Mouse (Mus musculus): ENCODE data around the gene Arap1. TPM values are rescaled to one million over a fixed set of nuclear protein-coding genes. Genes with fewer than 3 reads are reported as not detected.

Arap1 gene
- polyA plus RNA-seq, 1 experiment from 2014 or later, result 31.2 TPM

DNA sequence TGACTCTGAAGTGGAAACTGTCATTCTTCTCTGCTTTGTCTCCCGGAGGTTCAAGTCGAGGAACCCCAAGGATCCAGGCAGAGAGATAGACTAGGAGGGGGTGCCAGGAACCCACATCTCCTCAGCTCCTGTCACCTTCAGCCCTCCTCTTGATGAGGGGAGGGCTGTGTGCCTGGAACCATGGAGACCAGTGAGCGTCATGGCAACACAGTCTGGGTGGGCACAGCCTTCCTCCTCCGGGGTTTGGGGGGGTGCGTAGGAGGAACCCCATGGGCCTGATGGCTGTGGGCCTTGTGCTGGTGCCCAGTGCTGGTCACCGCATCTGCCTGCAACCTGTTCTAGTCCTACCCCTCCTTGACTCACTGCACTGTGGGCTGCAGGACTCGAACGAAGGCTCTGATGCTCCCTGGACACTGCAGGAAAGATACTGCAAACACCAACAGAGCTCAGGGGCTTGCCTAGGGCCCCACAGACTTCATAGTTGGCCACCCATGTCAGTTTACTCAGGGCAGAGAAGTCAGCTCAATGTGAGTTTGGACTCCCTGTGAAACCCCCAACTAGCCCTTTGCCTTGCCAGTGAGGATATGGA is 67.7 kb downstream of the Arap1 start:
- no peaks in the 10 kb centered on the region for H3K9me3 ChIP-seq (ENCODE audit: control insufficient read depth)
- no peaks in the 10 kb centered on the region; the same call in 1 of the 2 replicates for H3K4me1 ChIP-seq (replicated peaks; ENCODE audit: control insufficient read depth, insufficient read depth, low read length)
- H3K27ac ChIP-seq (ENCODE audit: low read depth, low read length), result no peak overlapping the region
- WGBS, result 39% methylated on average over 8 of the region's 8 CpGs
- no peak for TF ChIP-seq CTCF (IDR thresholded peaks at IDR 0.05; ENCODE audit: low read depth)
- no peak for ATAC-seq
- H3K27me3 ChIP-seq (replicated peaks; ENCODE audit: control insufficient read depth, insufficient read depth, low read length), result peaks cover 2% of the 10 kb centered on the region; the same call in 1 of the 2 replicates
- H3K4me3 ChIP-seq (ENCODE audit: low read depth, low read length), result no peak overlapping the region
- H3K9ac ChIP-seq (ENCODE audit: low read depth, low read length), result no peak overlapping the region
- H3K4me2 ChIP-seq (replicated peaks; ENCODE audit: low read depth), result no peak overlapping the region
- peaks cover 26% of the 10 kb centered on the region; the same call in 1 of the 2 replicates for H3K36me3 ChIP-seq (ENCODE audit: control insufficient read depth, insufficient read depth)

GRCm38 (mm10) chr7:101416391-101416790 is 68.5 kb downstream of the Arap1 start:
- ATAC-seq, result no peak
- H3K27ac ChIP-seq (ENCODE audit: low read depth, low read length), result no peak overlapping the region
- 33% methylated on average over 5 of the region's 5 CpGs for WGBS

DNA sequence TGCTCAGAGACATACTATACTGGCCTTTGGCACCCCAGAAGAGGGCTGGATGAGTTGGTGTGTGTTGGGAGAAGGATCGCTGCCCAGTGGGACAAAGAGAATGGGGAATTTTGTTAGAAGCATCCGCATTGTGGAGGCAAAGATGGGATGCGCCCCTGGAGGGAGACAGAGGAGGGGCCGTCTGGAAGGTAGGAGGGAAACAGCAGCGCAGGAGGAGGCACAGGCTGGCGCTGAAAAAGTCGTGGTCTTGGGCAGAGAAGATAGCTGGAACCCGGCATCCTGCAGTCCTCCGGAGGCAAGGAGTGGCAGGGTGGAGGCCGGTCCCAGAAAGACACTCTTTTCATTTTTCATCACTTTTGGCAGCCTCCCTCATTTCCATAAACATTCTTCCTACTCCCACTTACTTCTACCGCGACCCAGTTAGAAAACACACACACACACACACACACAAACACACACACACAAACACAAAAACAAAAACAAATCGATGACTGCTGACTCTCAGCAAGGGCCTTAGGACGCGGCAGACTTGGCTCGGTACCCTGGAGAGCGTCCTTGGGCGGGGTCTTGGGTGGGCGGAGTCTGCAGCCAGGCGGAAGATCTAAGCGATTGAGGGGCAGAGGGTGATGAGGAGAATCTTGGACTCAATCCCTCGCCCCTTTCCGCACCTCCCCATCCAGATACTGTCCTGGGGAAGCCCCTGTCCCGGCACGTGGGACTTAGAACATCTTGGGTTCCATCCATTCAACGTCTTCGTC is 71.3 kb downstream of the Arap1 start:
- H3K27me3 ChIP-seq (replicated peaks; ENCODE audit: control insufficient read depth, insufficient read depth, low read length), result peaks cover 2% of the 10 kb centered on the region; the same call in 1 of the 2 replicates
- H3K4me2 ChIP-seq (replicated peaks; ENCODE audit: low read depth), result no peak overlapping the region
- H3K4me1 ChIP-seq (replicated peaks; ENCODE audit: control insufficient read depth, insufficient read depth, low read length), result no peaks in the 10 kb centered on the region; the same call in 1 of the 2 replicates
- peaks cover 6% of the 10 kb centered on the region; the same call in 1 of the 2 replicates for H3K36me3 ChIP-seq (ENCODE audit: control insufficient read depth, insufficient read depth)
- TF ChIP-seq CTCF (IDR thresholded peaks at IDR 0.05; ENCODE audit: low read depth), result no peak
- ATAC-seq, result no peak
- no peak overlapping the region for H3K27ac ChIP-seq (ENCODE audit: low read depth, low read length)
- WGBS, result 5% methylated on average over 27 of the region's 27 CpGs
- H3K9ac ChIP-seq (ENCODE audit: low read depth, low read length), result no peak overlapping the region
- no peaks in the 10 kb centered on the region for H3K9me3 ChIP-seq (ENCODE audit: control insufficient read depth)
- no peak overlapping the region for H3K4me3 ChIP-seq (ENCODE audit: low read depth, low read length)

More at GRCm38 (mm10) chr7:101416391-101416790, 68.5 kb downstream of the Arap1 start:
- H3K9ac ChIP-seq (ENCODE audit: low read depth, low read length), result no peak overlapping the region
- H3K4me3 ChIP-seq (ENCODE audit: low read depth, low read length), result no peak overlapping the region
- H3K4me2 ChIP-seq (replicated peaks; ENCODE audit: low read depth), result no peak overlapping the region
- H3K27me3 ChIP-seq (replicated peaks; ENCODE audit: control insufficient read depth, insufficient read depth, low read length), result peaks cover 2% of the 10 kb centered on the region; the same call in 1 of the 2 replicates
- H3K9me3 ChIP-seq (ENCODE audit: control insufficient read depth), result no peaks in the 10 kb centered on the region
- no peaks in the 10 kb centered on the region; the same call in 1 of the 2 replicates for H3K4me1 ChIP-seq (replicated peaks; ENCODE audit: control insufficient read depth, insufficient read depth, low read length)
- peaks cover 20% of the 10 kb centered on the region; the same call in 1 of the 2 replicates for H3K36me3 ChIP-seq (ENCODE audit: control insufficient read depth, insufficient read depth)
- no peak for TF ChIP-seq CTCF (IDR thresholded peaks at IDR 0.05; ENCODE audit: low read depth)

GRCm38 (mm10) chr7:101421529-101421928 is 73.7 kb downstream of the Arap1 start, which contains the start of gene Pde2a:
Gene Pde2a, plus strand, starts transcription at chr7:101421691.
- TF ChIP-seq CTCF (IDR thresholded peaks at IDR 0.05; ENCODE audit: low read depth), result no peak
- no peak within 1 kb of the TSS for H3K9ac ChIP-seq (ENCODE audit: low read depth, low read length)
- H3K4me1 ChIP-seq (replicated peaks; ENCODE audit: control insufficient read depth, insufficient read depth, low read length), result no peaks in the 10 kb centered on the region
- ATAC-seq, result no peak
- peaks cover 2% of the 10 kb centered on the region; the same call in 1 of the 2 replicates for H3K27me3 ChIP-seq (replicated peaks; ENCODE audit: control insufficient read depth, insufficient read depth, low read length)
- H3K4me3 ChIP-seq (ENCODE audit: low read depth, low read length), result no peak within 1 kb of the TSS
- 13% methylated on average over 6 of the region's 6 CpGs for WGBS
- H3K27ac ChIP-seq (ENCODE audit: low read depth, low read length), result no peak within 1 kb of the TSS
- no peak within 1 kb of the TSS for H3K4me2 ChIP-seq (replicated peaks; ENCODE audit: low read depth)
- no peaks in the 10 kb centered on the region for H3K36me3 ChIP-seq (ENCODE audit: control insufficient read depth, insufficient read depth)
- H3K9me3 ChIP-seq (ENCODE audit: control insufficient read depth), result no peaks in the 10 kb centered on the region

DNA sequence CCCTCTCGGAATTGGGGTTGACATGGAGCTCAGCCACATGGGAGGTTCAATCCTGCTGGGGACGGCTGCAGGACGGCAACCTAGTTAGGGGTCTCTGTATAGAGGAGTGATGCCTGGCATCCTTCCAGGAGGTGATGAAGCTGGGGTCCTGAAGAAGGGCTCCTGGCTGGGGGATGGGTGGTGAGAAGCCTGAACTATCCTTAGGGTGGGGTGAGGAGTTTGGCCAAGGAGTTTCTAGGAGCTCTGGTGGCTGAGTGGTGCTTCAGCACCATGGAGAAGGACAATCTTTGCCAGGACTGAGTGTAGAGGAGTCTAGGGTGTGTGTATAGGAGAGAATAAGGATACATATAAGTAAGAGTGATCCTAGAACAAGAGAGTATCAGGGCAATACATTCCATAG is 74.2 kb downstream of the Arap1 start:
- Histone ChIP-seq H3K27ac (ENCODE audit: low read depth, low read length) (no peak overlapping the region), H3K9ac (ENCODE audit: low read depth, low read length) (no peak overlapping the region), H3K27me3 (replicated peaks; ENCODE audit: control insufficient read depth, insufficient read depth, low read length) (peaks cover 2% of the 10 kb centered on the region; the same call in 1 of the 2 replicates), H3K36me3 (ENCODE audit: control insufficient read depth, insufficient read depth) (no peaks in the 10 kb centered on the region), H3K4me2 (replicated peaks; ENCODE audit: low read depth) (no peak overlapping the region), H3K4me1 (replicated peaks; ENCODE audit: control insufficient read depth, insufficient read depth, low read length) (no peaks in the 10 kb centered on the region), H3K4me3 (ENCODE audit: low read depth, low read length) (no peak overlapping the region), H3K9me3 (ENCODE audit: control insufficient read depth) (no peaks in the 10 kb centered on the region)
- TF ChIP-seq CTCF (IDR thresholded peaks at IDR 0.05; ENCODE audit: low read depth), result no peak
- ATAC-seq, result no peak
- 37% methylated on average over 3 of the region's 3 CpGs for WGBS

DNA sequence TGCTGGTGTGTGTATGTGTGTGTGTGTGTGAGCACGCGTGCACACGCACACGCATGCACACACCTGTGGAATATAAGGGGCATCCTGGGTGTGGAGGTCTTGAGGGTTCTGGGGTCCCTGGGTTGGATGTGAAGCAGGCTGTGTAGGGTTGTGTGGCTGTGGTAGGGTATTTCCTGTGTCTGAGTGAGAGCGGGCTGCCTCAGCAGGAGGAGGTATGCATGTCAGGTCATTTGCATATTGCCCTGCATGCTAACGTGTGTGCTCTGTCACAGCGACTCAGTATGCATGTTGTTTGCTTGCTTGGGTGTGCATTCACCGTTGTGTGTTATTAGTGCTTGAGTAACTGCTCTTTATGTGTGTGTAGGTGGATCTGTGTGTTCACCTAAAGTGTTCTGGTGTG is 74.8 kb downstream of the Arap1 start:
- Histone ChIP-seq H3K4me1 (replicated peaks; ENCODE audit: control insufficient read depth, insufficient read depth, low read length) (no peaks in the 10 kb centered on the region), H3K36me3 (ENCODE audit: control insufficient read depth, insufficient read depth) (no peaks in the 10 kb centered on the region), H3K27ac (ENCODE audit: low read depth, low read length) (no peak overlapping the region), H3K27me3 (replicated peaks; ENCODE audit: control insufficient read depth, insufficient read depth, low read length) (peaks cover 2% of the 10 kb centered on the region; the same call in 1 of the 2 replicates), H3K9me3 (ENCODE audit: control insufficient read depth) (no peaks in the 10 kb centered on the region), H3K9ac (ENCODE audit: low read depth, low read length) (no peak overlapping the region), H3K4me3 (ENCODE audit: low read depth, low read length) (no peak overlapping the region), H3K4me2 (replicated peaks; ENCODE audit: low read depth) (no peak overlapping the region)
- TF ChIP-seq CTCF (IDR thresholded peaks at IDR 0.05; ENCODE audit: low read depth), result no peak
- no peak for ATAC-seq
- 79% methylated on average over 8 of the region's 8 CpGs for WGBS
